Mouse (Mus musculus): ENCODE data around the gene Grin3b. TPM values are rescaled to one million over a fixed set of nuclear protein-coding genes. Genes with fewer than 3 reads are reported as not detected.
A peak's percentile ranks its signal among the peaks of the same experiment; 100 is the strongest.

Gene Grin3b
- polyA plus RNA-seq, 1 experiment from 2014 or later = 0.32 TPM

DNA sequence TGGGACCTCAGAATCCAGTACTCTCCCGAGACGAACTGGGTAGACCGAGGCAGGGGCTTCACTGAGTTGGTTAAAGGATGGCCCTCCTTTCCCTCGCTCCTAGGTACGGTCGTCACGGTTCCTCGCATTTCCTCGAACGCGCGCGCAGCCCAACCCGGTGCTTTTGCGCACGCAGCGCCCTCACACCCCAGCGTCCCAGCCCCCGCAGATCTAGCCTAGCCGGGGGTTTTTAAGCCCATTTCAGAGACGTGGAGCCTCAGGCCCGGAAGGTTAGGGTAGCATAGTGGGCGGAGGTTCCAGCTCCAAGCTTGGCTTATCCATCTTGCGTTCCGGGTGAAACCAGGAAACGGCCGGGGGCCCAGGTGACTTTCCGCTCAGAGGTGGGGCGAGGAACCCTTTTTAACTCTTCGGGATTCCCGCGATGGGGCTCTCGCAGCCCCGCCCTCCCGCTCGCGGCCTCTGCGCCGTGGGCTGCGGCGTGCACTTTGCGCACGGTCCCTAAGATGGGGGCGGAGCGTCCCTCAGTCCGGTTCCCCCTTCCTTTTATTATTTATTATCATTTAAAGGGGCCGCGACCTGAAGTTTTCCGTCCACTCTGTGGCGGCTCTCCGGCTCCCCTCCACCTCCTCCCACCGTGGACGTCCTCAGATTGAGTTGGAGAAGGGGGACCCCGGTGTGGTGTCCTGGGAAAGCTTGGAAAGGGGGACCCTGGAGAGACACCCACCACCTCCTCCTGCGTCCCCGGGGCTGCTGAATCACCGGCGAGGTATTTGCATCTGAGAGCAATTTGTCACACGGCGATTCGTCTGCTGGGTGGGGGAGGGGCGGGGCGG is 43.8 kb upstream of the Grin3b start, which contains the start of gene Arid3a:
Gene Arid3a (plus strand): TSS at position 553 of the 833 bp plus-strand sequence.
- Histone ChIP-seq H3K36me3 (ENCODE audit: insufficient read depth, low read length) (peaks cover 12% of the 10 kb centered on the region; the same call in 1 of the 2 replicates), H3K27ac (ENCODE audit: low read length) (peak within 1 kb of the TSS; percentile 95), H3K4me1 (ENCODE audit: insufficient read depth, low read depth, low read length) (peaks cover 18% of the 10 kb centered on the region), H3K9ac (replicated peaks; ENCODE audit: low read depth) (peak within 1 kb of the TSS; percentile 83), H3K4me2 (replicated peaks; ENCODE audit: low read depth, low read length) (peak within 1 kb of the TSS; percentile 90), H3K27me3 (replicated peaks; ENCODE audit: insufficient read depth, low read length) (peaks cover 10% of the 10 kb centered on the region; the same call in 1 of the 2 replicates), H3K9me3 (ENCODE audit: low read length) (no peaks in the 10 kb centered on the region), H3K4me3 (ENCODE audit: low read depth, low read length) (peak within 1 kb of the TSS; percentile 78)
- WGBS = under 1% methylated on average over 61 of the region's 63 CpGs
- TF ChIP-seq CTCF (IDR thresholded peaks at IDR 0.05) = no peak
- TF ChIP-seq EP300 (IDR thresholded peaks at IDR 0.05) = 0 out of 2 replicates have a peak, but pooled peaks have one; percentile 34
- ATAC-seq (peak; percentile 81), DNase-seq (ENCODE audit: low spot score) (peak; percentile 97)

DNA sequence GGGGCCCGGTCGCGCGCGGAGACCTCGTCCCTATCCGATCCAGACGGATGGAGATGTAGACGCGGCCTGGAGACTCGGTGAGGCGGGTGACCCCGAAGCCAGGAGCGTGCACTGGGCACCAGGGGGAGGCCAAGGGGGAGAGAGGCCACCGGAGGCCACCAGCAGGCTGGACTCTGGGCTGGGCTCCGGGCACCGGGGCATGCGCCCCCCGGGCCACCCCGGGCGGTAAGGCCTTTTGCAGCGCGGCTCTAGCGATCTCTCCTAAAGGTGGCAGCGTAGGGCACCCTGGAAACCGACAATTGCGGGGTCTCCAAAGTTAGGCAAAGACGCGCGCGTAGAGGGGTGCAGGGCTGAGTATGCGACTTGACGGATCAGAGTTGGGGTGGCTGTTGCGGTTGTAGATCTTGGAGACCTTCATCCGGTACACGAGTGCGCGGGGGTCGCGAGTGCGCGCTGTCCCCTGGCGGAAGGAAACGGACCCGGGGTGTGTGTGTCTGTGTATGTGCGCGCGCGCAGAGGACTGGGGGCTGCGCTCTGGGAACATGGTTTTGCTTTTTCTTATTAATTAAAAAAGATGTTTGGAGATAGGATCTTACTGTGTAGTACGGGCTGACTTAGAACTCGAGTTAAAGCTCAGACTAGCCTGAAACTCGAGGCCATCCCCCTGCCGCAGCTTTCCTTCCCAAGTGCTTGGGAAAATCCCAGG is 43.0 kb upstream of the Grin3b start:
- Histone ChIP-seq H3K9me3 (ENCODE audit: low read length) (no peaks in the 10 kb centered on the region), H3K27ac (ENCODE audit: low read length) (peak overlapping the region; percentile 95), H3K4me1 (ENCODE audit: insufficient read depth, low read depth, low read length) (peaks cover 22% of the 10 kb centered on the region), H3K4me3 (ENCODE audit: low read depth, low read length) (peak overlapping the region; percentile 78), H3K9ac (replicated peaks; ENCODE audit: low read depth) (peak overlapping the region; percentile 83), H3K36me3 (ENCODE audit: insufficient read depth, low read length) (peaks cover 12% of the 10 kb centered on the region; the same call in 1 of the 2 replicates), H3K27me3 (replicated peaks; ENCODE audit: insufficient read depth, low read length) (peaks cover 3% of the 10 kb centered on the region; the same call in 1 of the 2 replicates), H3K4me2 (replicated peaks; ENCODE audit: low read depth, low read length) (peak overlapping the region; percentile 90)
- WGBS = 0% methylated on average over 52 of the region's 54 CpGs
- peak; percentile 65 for DNase-seq (ENCODE audit: low spot score)
- TF ChIP-seq CTCF (IDR thresholded peaks at IDR 0.05) = peak; percentile 50
- no peak for TF ChIP-seq EP300 (IDR thresholded peaks at IDR 0.05)
- ATAC-seq = peak; percentile 44

DNA sequence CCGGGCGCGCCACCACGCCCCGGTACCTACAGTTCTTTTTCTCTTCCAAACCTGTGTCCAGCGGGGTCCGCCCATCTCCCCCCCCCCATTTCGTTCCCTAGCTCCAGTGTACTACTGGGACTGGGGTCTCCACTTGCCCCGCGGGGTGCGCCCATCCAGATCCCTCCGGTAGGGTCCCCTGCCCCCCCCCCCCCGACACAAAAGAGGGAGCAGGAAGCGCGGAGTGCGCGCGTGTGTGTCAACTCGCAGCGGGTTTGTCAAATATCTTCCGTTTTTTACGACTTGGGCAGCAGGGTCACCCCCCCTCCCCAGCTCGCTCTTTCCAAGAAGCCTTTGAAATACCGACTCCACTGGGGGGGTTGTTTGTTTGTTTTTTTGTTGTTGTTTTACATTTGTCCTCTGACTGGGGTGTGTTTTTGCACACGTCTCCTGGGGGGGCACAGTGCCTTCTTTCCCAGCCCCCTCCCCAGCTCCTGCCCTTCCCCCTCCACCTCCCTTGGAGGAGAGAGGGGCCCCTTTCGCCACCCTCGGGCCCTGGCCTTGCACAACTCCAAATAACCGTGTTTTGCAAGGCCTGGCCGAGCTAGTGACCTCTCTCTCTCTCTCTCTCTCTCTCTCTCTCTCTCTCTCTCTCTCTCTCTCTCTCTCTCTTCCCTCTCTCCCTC is 42.4 kb upstream of the Grin3b start:
- H3K4me3 ChIP-seq (ENCODE audit: low read depth, low read length) = peak overlapping the region; percentile 78
- H3K27ac ChIP-seq (ENCODE audit: low read length) = peak overlapping the region; percentile 95
- WGBS = 2% methylated on average over 25 of the region's 29 CpGs
- H3K4me2 ChIP-seq (replicated peaks; ENCODE audit: low read depth, low read length) = peak overlapping the region; percentile 90
- H3K27me3 ChIP-seq (replicated peaks; ENCODE audit: insufficient read depth, low read length) = no peaks in the 10 kb centered on the region
- DNase-seq (ENCODE audit: low spot score) = peak; percentile 87
- ATAC-seq = peak; percentile 16; the same call in 1 of the 2 replicates
- no peaks in the 10 kb centered on the region for H3K9me3 ChIP-seq (ENCODE audit: low read length)
- H3K9ac ChIP-seq (replicated peaks; ENCODE audit: low read depth) = peak overlapping the region; percentile 83
- peaks cover 12% of the 10 kb centered on the region; the same call in 1 of the 2 replicates for H3K36me3 ChIP-seq (ENCODE audit: insufficient read depth, low read length)
- TF ChIP-seq CTCF (IDR thresholded peaks at IDR 0.05) (no peak), EP300 (IDR thresholded peaks at IDR 0.05) (no peak)
- peaks cover 29% of the 10 kb centered on the region for H3K4me1 ChIP-seq (ENCODE audit: insufficient read depth, low read depth, low read length)

DNA sequence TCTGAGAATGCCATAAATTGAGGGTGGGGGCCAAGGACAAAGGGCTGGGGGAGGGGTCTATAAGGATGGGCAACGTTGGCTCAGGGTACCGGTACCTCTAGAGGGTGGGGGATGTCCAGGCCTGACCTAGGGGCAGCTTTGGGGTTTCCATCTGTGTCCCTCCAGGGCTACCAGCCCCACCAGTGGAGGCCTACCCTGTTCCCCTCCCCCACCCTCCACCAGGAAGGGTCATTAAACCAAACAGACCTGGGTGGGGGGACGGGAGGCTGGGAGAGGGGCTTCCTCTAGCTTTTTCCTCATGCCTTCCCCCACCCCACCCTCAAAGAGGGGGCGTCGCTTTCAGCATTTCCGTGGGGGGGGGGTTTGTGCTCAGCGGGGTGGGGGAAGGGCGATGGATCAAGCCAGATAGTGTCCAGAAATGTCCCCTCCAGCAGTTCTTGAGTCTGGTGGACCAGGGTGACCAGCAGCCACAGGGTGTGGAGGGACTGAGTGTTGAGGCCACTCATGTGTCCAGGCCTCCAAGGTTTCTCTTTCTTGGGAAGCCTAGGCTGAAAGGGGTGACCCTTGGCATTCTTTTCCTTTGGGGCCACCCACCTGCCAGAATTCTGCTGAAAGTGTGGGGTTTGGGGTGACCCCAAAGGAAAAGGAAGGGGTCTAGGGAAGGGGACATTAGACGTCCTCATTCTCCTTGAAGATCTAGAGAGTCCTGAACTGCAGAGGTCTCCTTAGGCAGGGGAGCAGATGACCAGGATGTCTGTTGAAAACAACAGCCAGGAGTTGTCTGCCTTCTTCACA is 41.4 kb upstream of the Grin3b start:
- Histone ChIP-seq H3K9ac (replicated peaks; ENCODE audit: low read depth) (no peak overlapping the region), H3K27me3 (replicated peaks; ENCODE audit: insufficient read depth, low read length) (no peaks in the 10 kb centered on the region), H3K4me1 (ENCODE audit: insufficient read depth, low read depth, low read length) (peaks cover 39% of the 10 kb centered on the region), H3K4me2 (replicated peaks; ENCODE audit: low read depth, low read length) (peak overlapping the region; percentile 90), H3K27ac (ENCODE audit: low read length) (peak overlapping the region; percentile 95), H3K36me3 (ENCODE audit: insufficient read depth, low read length) (peaks cover 12% of the 10 kb centered on the region; the same call in 1 of the 2 replicates), H3K4me3 (ENCODE audit: low read depth, low read length) (peak overlapping the region; percentile 78), H3K9me3 (ENCODE audit: low read length) (no peaks in the 10 kb centered on the region)
- ATAC-seq (no peak), DNase-seq (ENCODE audit: low spot score) (no peak)
- no peak for TF ChIP-seq CTCF (IDR thresholded peaks at IDR 0.05)
- no peak for TF ChIP-seq EP300 (IDR thresholded peaks at IDR 0.05)
- WGBS = 25% methylated on average over 8 of the region's 9 CpGs

DNA sequence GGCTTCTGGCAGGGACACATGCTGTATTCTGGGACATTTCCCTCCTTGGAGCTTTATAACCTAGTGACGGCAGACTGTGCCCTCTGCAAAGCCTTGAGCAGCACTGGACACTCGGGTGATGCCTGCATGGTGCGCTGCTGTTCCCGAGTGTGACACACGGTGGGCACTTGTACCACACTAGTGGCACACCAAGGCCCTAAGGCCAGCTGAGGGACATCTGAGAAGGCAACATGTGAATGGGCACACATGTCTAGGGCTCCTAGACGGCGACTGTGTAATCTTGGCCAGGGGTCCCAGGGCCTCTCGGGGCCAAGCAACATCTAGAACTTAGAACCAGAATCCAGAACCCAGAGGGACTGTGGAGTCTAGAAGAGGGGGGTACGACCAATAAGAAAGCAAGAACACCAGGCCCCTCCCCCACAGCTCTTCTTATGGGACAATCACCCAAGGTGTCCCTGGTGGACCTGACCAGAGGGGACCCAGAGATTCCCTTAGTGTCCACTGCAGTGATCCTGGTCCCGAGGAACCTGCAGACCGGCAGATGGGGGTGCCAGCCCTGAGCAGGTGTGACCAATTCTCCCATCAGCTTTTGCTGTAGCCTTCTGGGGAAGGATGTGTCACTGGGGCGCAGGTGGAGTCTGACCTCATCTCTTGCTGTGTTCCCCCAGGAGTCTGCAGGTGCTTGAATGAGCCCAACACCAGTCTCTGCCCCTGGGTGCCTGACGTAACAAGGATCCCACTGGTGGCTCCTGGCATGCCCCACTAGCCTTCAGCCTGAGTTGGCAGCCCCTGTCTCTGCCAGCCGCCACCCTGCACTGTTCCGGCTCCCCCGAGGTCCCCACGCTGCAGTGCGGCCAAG is 40.3 kb upstream of the Grin3b start:
- no peaks in the 10 kb centered on the region for H3K27me3 ChIP-seq (replicated peaks; ENCODE audit: insufficient read depth, low read length)
- WGBS = 89% methylated on average over 18 of the region's 18 CpGs
- DNase-seq (ENCODE audit: low spot score) (no peak), ATAC-seq (no peak)
- no peaks in the 10 kb centered on the region for H3K9me3 ChIP-seq (ENCODE audit: low read length)
- peaks cover 12% of the 10 kb centered on the region; the same call in 1 of the 2 replicates for H3K36me3 ChIP-seq (ENCODE audit: insufficient read depth, low read length)
- H3K27ac ChIP-seq (ENCODE audit: low read length) = peak overlapping the region; percentile 54; the same call in 1 of the 2 replicates
- TF ChIP-seq CTCF (IDR thresholded peaks at IDR 0.05) (no peak), EP300 (IDR thresholded peaks at IDR 0.05) (no peak)
- no peak overlapping the region for H3K4me2 ChIP-seq (replicated peaks; ENCODE audit: low read depth, low read length)
- peaks cover 46% of the 10 kb centered on the region for H3K4me1 ChIP-seq (ENCODE audit: insufficient read depth, low read depth, low read length)
- no peak overlapping the region for H3K9ac ChIP-seq (replicated peaks; ENCODE audit: low read depth)
- no peak overlapping the region for H3K4me3 ChIP-seq (ENCODE audit: low read depth, low read length)

Measured in lung, postnatal 0 days (tissue).